Mouse (Mus musculus) C2C12 (cell line): ENCODE measurements around the gene Gdpd2. TPM values are rescaled to one million over a fixed set of nuclear protein-coding genes. Genes with fewer than 3 reads are reported as not detected.

Experiments used
- H3K27me3 ChIP-seq: one replicate; pipeline ENCODE4 v1.6.1; 2011; ENCODE audit not compliant: control insufficient read depth, insufficient read depth, insufficient read length
- H3K36me3 ChIP-seq: one replicate; pipeline ENCODE4 v1.6.1; 2011; ENCODE audit not compliant: control insufficient read depth, insufficient read depth
- H3K4me3 ChIP-seq: one replicate; pipeline ENCODE4 v1.5.1; 2011; ENCODE audit warnings: mild to moderate bottlenecking, control low read depth; ENCODE audit not compliant: poor library complexity, insufficient read depth, severe bottlenecking
- H3K79me2 ChIP-seq: one replicate; pipeline ENCODE4 v1.6.1; 2011; ENCODE audit not compliant: control insufficient read depth, insufficient read depth
- H3K79me3 ChIP-seq: one replicate; pipeline ENCODE4 v1.6.1; 2011; ENCODE audit warnings: low read depth, control low read depth
- H3ac ChIP-seq: one replicate; pipeline ENCODE3; 2011; ENCODE audit warnings: low read depth; ENCODE audit not compliant: control insufficient read depth, insufficient read length
- CEBPB ChIP-seq: IDR thresholded peaks from one replicate; pipeline ENCODE4 v1.6.1; 2011; ENCODE audit warnings: low read depth, mild to moderate bottlenecking, control low read depth, moderate library complexity
- CTCF ChIP-seq: IDR thresholded peaks from one replicate; pipeline ENCODE4 v1.5.1; 2011; ENCODE audit not compliant: control insufficient read depth, insufficient read depth, insufficient read length
- FOSL1 ChIP-seq: IDR thresholded peaks from one replicate; pipeline ENCODE4 v1.8.0; 2011; ENCODE audit warnings: mild to moderate bottlenecking, low read length; ENCODE audit not compliant: poor library complexity, insufficient read depth, severe bottlenecking
- MAX ChIP-seq: IDR thresholded peaks from one replicate; pipeline ENCODE4 v1.6.1; 2011; ENCODE audit warnings: mild to moderate bottlenecking, control low read depth
- MYOD1 ChIP-seq: IDR thresholded peaks from one replicate; pipeline ENCODE4 v1.6.1; 2011; ENCODE audit warnings: low read depth; ENCODE audit not compliant: control insufficient read depth, insufficient read length
- MYOG ChIP-seq: IDR thresholded peaks from one replicate; pipeline ENCODE4 v1.6.1; 2011; ENCODE audit not compliant: control insufficient read depth, insufficient read length; ENCODE audit errors: extremely low read depth
- USF1 ChIP-seq: IDR thresholded peaks from one replicate; pipeline ENCODE4 v1.6.1; 2011; ENCODE audit warnings: low read depth, mild to moderate bottlenecking, control low read depth, moderate library complexity
- long read RNA-seq, 2 experiments: library from polyadenylated mRNA; unstranded; transcript quantifications; one replicate each; pipeline ENCODE4 v2.0.0; 2019 to 2020
- polyA plus RNA-seq: library from polyadenylated mRNA; unstranded; fragments of >200 nt; fragmentation: generic; extraction: Trizol; gene quantifications from one replicate; pipeline ENCODE4 v1.2.1, GENCODE M21; 2012; ENCODE audit warnings: missing spikeins

Gene Gdpd2
- 0.05 TPM for polyA plus RNA-seq
- long read RNA-seq, experiment 1, partial matches to known transcripts: 0 of 1 reads
- long read RNA-seq, experiment 1, other reads (novel, unspliced or antisense): 0 of 1 reads
- long read RNA-seq, experiment 2: 0 reads

GRCm38 (mm10) chrX:100729665-100730188 is at the start of gene Gdpd2:
Gene Gdpd2 (plus strand): TSS chrX:100729873.
- H3K4me3 ChIP-seq: no peak within 1 kb of the TSS
- no peak for TF ChIP-seq MYOG
- no peak for TF ChIP-seq CEBPB
- TF ChIP-seq MYOD1: no peak
- no peak for TF ChIP-seq FOSL1
- no peak for TF ChIP-seq MAX
- TF ChIP-seq USF1: no peak
- TF ChIP-seq CTCF: no peak
- H3K79me2 ChIP-seq: no peaks in the 10 kb centered on the region
- H3K36me3 ChIP-seq: peaks cover 13% of the 10 kb centered on the region
- no peaks in the 10 kb centered on the region for H3K79me3 ChIP-seq
- no peaks in the 10 kb centered on the region for H3K27me3 ChIP-seq
- H3ac ChIP-seq: no peak within 1 kb of the TSS

- H3ac ChIP-seq: no peak overlapping the region
- no peaks in the 10 kb centered on the region for H3K27me3 ChIP-seq
- H3K79me2 ChIP-seq: no peaks in the 10 kb centered on the region
- TF ChIP-seq USF1 (no peak), MYOD1 (no peak), MAX (no peak), CTCF (no peak), CEBPB (no peak)
- H3K79me3 ChIP-seq: no peaks in the 10 kb centered on the region
- no peak overlapping the region for H3K4me3 ChIP-seq
- peaks cover 18% of the 10 kb centered on the region for H3K36me3 ChIP-seq
Measured at GRCm38 (mm10) chrX:100686527-100686926, 43.1 kb upstream of the Gdpd2 start.

DNA sequence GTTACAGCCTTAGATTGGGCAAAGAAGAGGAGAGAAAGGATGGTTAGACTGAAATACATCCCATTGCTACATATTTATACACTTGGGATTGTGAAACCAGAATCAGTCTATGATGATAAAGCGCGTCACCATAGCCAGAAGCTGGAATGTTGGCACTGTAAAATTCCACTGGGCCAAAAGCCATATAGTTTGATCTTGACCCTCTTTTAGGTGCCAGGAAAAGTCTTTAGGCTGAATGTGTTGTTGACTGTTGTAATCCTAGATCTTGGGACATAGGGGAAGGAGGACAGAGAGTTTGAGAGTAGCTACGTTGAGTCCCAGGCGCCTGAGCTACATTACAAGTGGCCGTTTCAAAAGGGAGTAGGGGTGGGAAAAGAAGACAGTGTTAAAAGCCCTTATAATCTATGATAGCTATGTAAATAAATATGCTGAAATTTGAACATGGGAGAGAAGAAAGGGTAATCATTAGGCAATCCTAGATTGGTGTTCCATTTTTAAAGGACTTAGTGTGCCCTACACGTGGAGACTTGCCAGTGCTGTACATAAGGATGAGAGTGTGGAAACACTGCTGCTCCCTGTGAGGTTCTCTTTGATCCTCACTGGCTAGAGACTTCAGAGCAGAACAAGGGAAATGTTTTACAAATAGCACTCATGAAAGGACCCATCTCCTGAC is 42.2 kb upstream of the Gdpd2 start:
- peaks cover 21% of the 10 kb centered on the region for H3K36me3 ChIP-seq

GRCm38 (mm10) chrX:100688033-100688370 is 41.7 kb upstream of the Gdpd2 start:
- H3ac ChIP-seq: no peak overlapping the region
- no peaks in the 10 kb centered on the region for H3K79me3 ChIP-seq
- no peaks in the 10 kb centered on the region for H3K27me3 ChIP-seq
- TF ChIP-seq USF1: no peak
- TF ChIP-seq MYOG: no peak
- TF ChIP-seq CEBPB: no peak
- no peak for TF ChIP-seq CTCF
- TF ChIP-seq MYOD1: no peak
- TF ChIP-seq MAX: no peak
- TF ChIP-seq FOSL1: no peak
- peaks cover 21% of the 10 kb centered on the region for H3K36me3 ChIP-seq
- no peaks in the 10 kb centered on the region for H3K79me2 ChIP-seq
- no peak overlapping the region for H3K4me3 ChIP-seq

More for the DNA sequence above, 42.2 kb upstream of the Gdpd2 start:
- TF ChIP-seq USF1 (no peak), CEBPB (no peak), MYOG (no peak), MYOD1 (no peak), FOSL1 (no peak), CTCF (no peak), MAX (no peak)
- Histone ChIP-seq H3K27me3 (no peaks in the 10 kb centered on the region), H3ac (no peak overlapping the region), H3K79me3 (no peaks in the 10 kb centered on the region), H3K4me3 (no peak overlapping the region), H3K79me2 (no peaks in the 10 kb centered on the region)

DNA sequence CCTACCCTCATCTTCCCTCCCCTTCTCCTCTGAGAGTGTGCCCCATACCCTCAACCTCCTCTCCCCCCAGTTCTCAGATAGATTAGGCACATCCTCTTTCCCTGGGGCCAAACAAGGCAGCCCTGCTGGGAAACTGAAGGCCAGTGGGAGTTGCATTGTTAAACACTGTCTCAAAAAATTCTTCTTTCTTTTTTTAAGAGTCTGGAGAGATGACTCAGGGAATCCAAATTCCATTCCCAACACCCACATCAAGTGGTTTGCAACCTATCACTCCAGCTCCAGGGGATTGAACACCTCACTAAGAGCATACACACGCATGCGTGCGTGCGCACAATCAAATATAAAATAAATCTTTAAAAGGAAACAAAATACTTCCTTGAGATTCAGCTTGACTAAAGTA is 32.9 kb upstream of the Gdpd2 start:
- Histone ChIP-seq H3ac (no peak overlapping the region), H3K79me2 (no peaks in the 10 kb centered on the region), H3K36me3 (peaks cover 33% of the 10 kb centered on the region), H3K79me3 (no peaks in the 10 kb centered on the region), H3K4me3 (no peak overlapping the region), H3K27me3 (no peaks in the 10 kb centered on the region)
- TF ChIP-seq USF1: no peak
- TF ChIP-seq MYOG: no peak

DNA sequence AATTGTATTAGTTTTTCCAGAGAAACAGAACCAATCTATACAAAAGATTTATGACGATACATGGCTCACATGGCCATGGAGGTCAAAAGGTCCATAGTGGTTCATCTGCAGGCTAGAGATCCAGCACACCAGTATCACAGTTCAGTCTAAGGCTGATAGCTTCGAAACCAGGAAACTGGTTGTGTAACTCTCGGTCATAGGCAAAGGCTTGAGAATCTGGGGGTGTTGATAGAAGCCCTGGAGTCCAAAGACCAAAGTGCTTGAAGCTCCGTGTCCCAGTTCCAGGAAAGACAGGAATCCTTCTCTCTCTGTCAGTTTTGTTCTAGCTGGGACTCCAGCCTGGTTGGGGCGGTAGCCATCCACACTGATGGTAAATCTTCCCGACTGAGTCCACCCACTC is 21.6 kb upstream of the Gdpd2 start:
- no peaks in the 10 kb centered on the region for H3K27me3 ChIP-seq
- no peak overlapping the region for H3K4me3 ChIP-seq
- no peaks in the 10 kb centered on the region for H3K79me2 ChIP-seq
- no peak for TF ChIP-seq FOSL1
- TF ChIP-seq MAX: no peak
- no peak for TF ChIP-seq CEBPB
- TF ChIP-seq MYOG: no peak
- TF ChIP-seq CTCF: no peak
- no peak for TF ChIP-seq MYOD1
- TF ChIP-seq USF1: no peak
- H3K36me3 ChIP-seq: peaks cover 32% of the 10 kb centered on the region
- no peak overlapping the region for H3ac ChIP-seq
- H3K79me3 ChIP-seq: no peaks in the 10 kb centered on the region
